Mouse (Mus musculus) heart, postnatal 0 days (tissue): ENCODE data around the gene Abat.

ENCODE experiments used
- CTCF ChIP-seq: IDR thresholded peaks from 2 replicates; pipeline ENCODE4 v1.5.1; 2016; ENCODE audit warnings: antibody characterized with exemption, control low read depth, low read depth
- EP300 ChIP-seq: IDR thresholded peaks from 2 replicates; pipeline ENCODE4 v1.6.1; 2016; ENCODE audit warnings: antibody characterized with exemption, low read depth

GRCm38 (mm10) chr16:8650007-8650406 lies 136.8 kb downstream of the Abat start:
- TF ChIP-seq CTCF (no peak), EP300 (no peak)
